Mouse (Mus musculus) liver, postnatal 0 days (tissue): ENCODE data around the gene Gm20517.

Source experiments
- CTCF ChIP-seq: sonication (generic); IDR thresholded peaks from 2 replicates; pipeline ENCODE4 v1.5.1; 2016; ENCODE audit warnings: antibody characterized with exemption, low read depth
- EP300 ChIP-seq: IDR thresholded peaks from 2 replicates; pipeline ENCODE4 v1.6.1; 2016; ENCODE audit warnings: antibody characterized with exemption, low read depth, mild to moderate bottlenecking

GRCm38 (mm10) chr17:47646683-47647082 lies 35.3 kb downstream of the Gm20517 start:
- peak; percentile 86 for TF ChIP-seq CTCF
- no peak for TF ChIP-seq EP300
